Mouse (Mus musculus) adrenal gland, postnatal 36 days (tissue): ENCODE data around the gene Gzme. TPM values are rescaled to one million over a fixed set of nuclear protein-coding genes. Genes with fewer than 3 reads are reported as not detected.

Experiments
- microRNA-seq: library from miRNA; unstranded; fragments of <30 nt; microRNA quantifications from one replicate; pipeline ENCODE4 v1.2.0, GENCODE M21; 2021
- total RNA-seq, 2 experiments: library from RNA; stranded (reverse); gene quantifications; 2 replicates each; pipeline ENCODE4 v1.2.3; 2021

The Gzme gene
- total RNA-seq, 2 experiments from 2014 or later: not detected

Small RNAs within 50 kb of the gene (microRNA-seq; reads per million reads assigned to microRNA genes)
- not detected for gene Mir6949

Other genes with a start within 250 kb of the Gzme start
- gene Cbln3, start 236.2 kb downstream of the Gzme start, total RNA-seq: under 1 TPM in 1 of 2 experiments, not detected in 1; 0.13 TPM
- 10 to 100 TPM; 16.6 to 17.0 TPM for gene Khnyn, start 235.7 kb downstream of the Gzme start, total RNA-seq
- 10 to 100 TPM; 51.6 to 73.8 TPM for gene Sdr39u1, start 220.3 kb downstream of the Gzme start, total RNA-seq
- gene Cma1, start 175.9 kb downstream of the Gzme start, total RNA-seq: 1 to 10 TPM; 1.9 to 2.7 TPM
- gene Cma2, start 169.6 kb downstream of the Gzme start, total RNA-seq: not detected
- not detected for gene Mcpt1, start 102.7 kb downstream of the Gzme start, total RNA-seq
- gene Mcpt9, start 90.1 kb downstream of the Gzme start, total RNA-seq: not detected
- not detected for gene Mcpt2, start 78.6 kb downstream of the Gzme start, total RNA-seq
- gene Mcpt4, start 58.3 kb downstream of the Gzme start, total RNA-seq: 1 to 10 TPM; 2.2 to 2.8 TPM
- gene Mcpt8, start 35.4 kb downstream of the Gzme start, total RNA-seq: not detected
- not detected for gene Ctsg, start 18.1 kb downstream of the Gzme start, total RNA-seq
- not detected for gene Gzmd, start 12.0 kb upstream of the Gzme start, total RNA-seq
- gene Gzmg, start 39.0 kb upstream of the Gzme start, total RNA-seq: not detected
- gene Gzmn, start 54.0 kb upstream of the Gzme start, total RNA-seq: not detected
- gene Gzmf, start 90.8 kb upstream of the Gzme start, total RNA-seq: not detected
- gene Gzmc, start 114.0 kb upstream of the Gzme start, total RNA-seq: not detected
- gene Gzmb, start 141.6 kb upstream of the Gzme start, total RNA-seq: under 1 TPM; 0.20 to 0.33 TPM
- not detected for gene Atp12a, start 244.4 kb upstream of the Gzme start, total RNA-seq